Mouse (Mus musculus) cerebellum, adult 2 months (tissue): ENCODE results near the gene Cdc45. TPM values are rescaled to one million over a fixed set of nuclear protein-coding genes. Genes with fewer than 3 reads are reported as not detected.

Experiments
- DNase-seq, 2 experiments: peaks; one replicate each; pipeline ENCODE4 v3.0.0; 2021
- H3K27ac ChIP-seq: fragments of 200-500 bp; 2 replicates; pipeline ENCODE4 v1.5.1; 2012; ENCODE audit warnings: low read length, control low read depth, inconsistent platforms; ENCODE audit not compliant: insufficient read depth
- H3K27me3 ChIP-seq: fragments of 200-500 bp; 2 replicates; pipeline ENCODE4 v1.6.1; 2012; ENCODE audit warnings: inconsistent platforms, mild to moderate bottlenecking, low read length, moderate library complexity; ENCODE audit not compliant: control insufficient read depth, insufficient read depth
- H3K4me1 ChIP-seq: fragments of 200-500 bp; 2 replicates; pipeline ENCODE4 v1.6.1; 2011; ENCODE audit warnings: low read length; ENCODE audit not compliant: control insufficient read depth, insufficient read depth
- H3K4me3 ChIP-seq: fragments of 200-500 bp; replicated peaks from 2 replicates; pipeline ENCODE3; 2011; ENCODE audit warnings: mild to moderate bottlenecking, low read depth, low read length, control low read depth; ENCODE audit not compliant: insufficient read depth
- CTCF ChIP-seq: fragments of 200-500 bp; IDR thresholded peaks from 2 replicates; pipeline ENCODE4 v1.5.1; 2011; ENCODE audit warnings: low read depth, mild to moderate bottlenecking, control low read depth, low read length, moderate library complexity, borderline replicate concordance; ENCODE audit not compliant: insufficient read depth
- POLR2A ChIP-seq: fragments of 200-500 bp; IDR thresholded peaks from 2 replicates; pipeline ENCODE4 v1.6.1; 2011; ENCODE audit warnings: low read length, control low read depth, borderline replicate concordance; ENCODE audit not compliant: insufficient read depth
- WGBS: fragments of 180-500 bp; shearing (Covaris S2); methylation state at CpG from one replicate; pipeline ENCODE4 v1.1.7; 2018; 5-methylcytosine and 5-hydroxymethylcytosine counted together
- polyA plus RNA-seq: library from polyadenylated mRNA; depleted of rRNA; stranded (reverse); fragments of >200 nt; gene quantifications from 2 replicates; pipeline ENCODE4 v1.2.3, GENCODE M21; 2012; rRNA removed

Cdc45 gene
- polyA plus RNA-seq, 1 experiment = 4.9 TPM

DNA sequence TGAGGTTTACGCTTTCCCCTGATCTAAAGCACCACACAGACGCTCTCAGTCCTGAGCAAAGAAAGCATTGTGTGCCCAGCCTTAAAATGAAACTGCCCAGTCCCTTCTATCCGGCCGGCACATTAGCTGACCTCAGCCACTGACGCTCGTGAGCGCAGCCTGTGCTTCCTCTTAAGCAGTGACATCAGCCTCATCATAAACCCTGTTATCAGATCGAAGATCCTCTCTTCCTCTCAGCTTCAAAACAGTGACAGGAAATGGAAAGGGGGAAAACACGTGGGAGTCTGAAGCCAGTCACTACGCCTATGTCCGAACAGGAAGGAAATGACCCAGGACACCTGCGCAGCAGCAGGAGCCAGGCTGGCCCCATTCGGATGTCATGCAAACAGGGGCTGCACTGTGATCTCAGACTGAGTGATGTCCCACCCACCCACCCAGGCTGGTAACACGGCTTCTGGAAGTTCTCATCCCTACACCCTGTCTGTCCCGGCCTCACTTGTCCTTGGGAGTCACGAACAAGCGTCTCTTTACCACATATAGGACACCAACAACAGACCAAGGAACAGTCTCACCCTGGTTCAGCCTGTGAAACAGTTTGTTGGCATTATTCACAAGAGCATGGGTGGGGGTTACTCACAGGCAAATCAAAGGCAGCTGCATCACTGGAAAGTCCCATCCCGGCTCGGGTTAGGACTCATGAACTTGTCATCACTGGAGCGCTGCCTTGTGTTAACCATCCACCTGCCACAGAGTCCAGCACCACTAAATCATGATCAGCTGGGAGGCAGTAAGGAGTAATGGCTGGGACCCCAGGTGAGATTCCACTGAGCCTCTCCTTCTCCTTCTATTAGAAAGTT is 78.5 kb downstream of the Cdc45 start:
- TF ChIP-seq CTCF (no peak), POLR2A (no peak)
- Histone ChIP-seq H3K27me3 (no peaks in the 10 kb centered on the region), H3K4me3 (no peak overlapping the region), H3K27ac (no peak overlapping the region; the same call in 1 of the 2 replicates), H3K4me1 (no peaks in the 10 kb centered on the region)
- no peak for DNase-seq
- WGBS = 74% methylated on average over 20 of the region's 20 CpGs

DNA sequence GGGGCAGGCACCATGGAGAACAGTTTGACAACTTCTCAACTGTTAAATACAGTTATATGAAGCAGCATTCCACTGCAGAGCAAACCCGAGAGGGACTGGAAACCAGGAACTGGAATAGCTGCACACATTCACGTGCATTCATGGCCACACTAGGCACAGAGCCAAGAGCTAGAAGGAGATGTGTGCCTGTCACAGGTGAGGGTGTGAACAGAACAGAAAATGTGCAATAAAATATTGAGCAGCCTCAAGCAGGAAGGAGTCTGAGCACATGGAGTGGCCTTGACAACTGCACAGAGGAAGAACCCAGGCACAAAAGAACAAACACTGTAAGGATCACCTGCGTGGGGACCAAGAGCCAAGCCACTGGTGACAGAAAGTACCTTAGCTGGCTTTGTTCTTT is 81.1 kb downstream of the Cdc45 start:
- H3K4me1 ChIP-seq = no peaks in the 10 kb centered on the region
- no peak overlapping the region for H3K27ac ChIP-seq
- 56% methylated on average over 3 of the region's 3 CpGs for WGBS
- TF ChIP-seq POLR2A = no peak
- TF ChIP-seq CTCF = no peak
- H3K27me3 ChIP-seq = no peaks in the 10 kb centered on the region
- no peak overlapping the region for H3K4me3 ChIP-seq
- no peak for DNase-seq

Other genes starting within 250 kb of the Cdc45 start
- gene Tbx1, start 221.3 kb downstream of the Cdc45 start, polyA plus RNA-seq = 2.4 and 3.0 TPM in 2 replicates
- gene Gp1bb, start 189.6 kb downstream of the Cdc45 start, polyA plus RNA-seq = 2.1 and 2.5 TPM in 2 replicates
- gene Gm49601, start 185.6 kb downstream of the Cdc45 start, polyA plus RNA-seq = 69.4 and 69.6 TPM in 2 replicates
- gene Sept5, start 182.0 kb downstream of the Cdc45 start, polyA plus RNA-seq = 328 and 334 TPM in 2 replicates
- 62.8 and 71.8 TPM in 2 replicates for gene Cldn5, start 35.1 kb downstream of the Cdc45 start, polyA plus RNA-seq
- 100 and 114 TPM in 2 replicates for gene Ufd1, start 208 bp downstream of the Cdc45 start, polyA plus RNA-seq
- 55.2 and 56.0 TPM in 2 replicates for gene 2510002D24Rik, start 24.6 kb upstream of the Cdc45 start, polyA plus RNA-seq
- 0.08 TPM in 1 of 2 replicates, not detected in the other for gene Gm28539, start 24.6 kb upstream of the Cdc45 start, polyA plus RNA-seq
- 35.7 and 37.6 TPM in 2 replicates for gene Mrpl40, start 64.9 kb upstream of the Cdc45 start, polyA plus RNA-seq
- gene Hira, start 65.0 kb upstream of the Cdc45 start, polyA plus RNA-seq = 64.4 and 64.7 TPM in 2 replicates